Mouse (Mus musculus) heart, embryonic 14.5 days (tissue): ENCODE data around the gene Gpx3. TPM values are rescaled to one million over a fixed set of nuclear protein-coding genes. Genes with fewer than 3 reads are reported as not detected.

ENCODE experiments used
- ATAC-seq: fragments of 200-750 bp; cut with Nextera tagmentation; 2 replicates; pipeline ENCODE4 v1.8.0; 2017; ENCODE audit warnings: low read depth, moderate TSS enrichment; ENCODE audit not compliant: insufficient number of reproducible peaks, insufficient read depth, low FRiP score
- H3K27ac ChIP-seq, 2 experiments: fragments of 200-500 bp in 1 of 2; fragments of 300-500 bp in 1 of 2; sonication (generic) in 1 of 2; replicated peaks in 1 of 2; 2 replicates each; pipeline ENCODE4 v1.5.1; 2012 to 2014; ENCODE audit warnings: low read depth in 2 of 2, low read length in 2 of 2, control low read depth in 1 of 2, mild to moderate bottlenecking in 1 of 2, mixed read lengths in 1 of 2; ENCODE audit not compliant: control insufficient read depth in 1 of 2, insufficient read depth in 1 of 2
- H3K27me3 ChIP-seq: fragments of 300-500 bp; sonication (generic); 2 replicates; pipeline ENCODE4 v1.6.1; 2014; ENCODE audit warnings: mild to moderate bottlenecking, low read length, control low read depth; ENCODE audit not compliant: control insufficient read depth, insufficient read depth
- H3K36me3 ChIP-seq: fragments of 300-500 bp; sonication (generic); 2 replicates; pipeline ENCODE4 v1.6.1; 2014; ENCODE audit warnings: mild to moderate bottlenecking, control low read depth, low read length, mixed read lengths; ENCODE audit not compliant: control insufficient read depth, insufficient read depth
- H3K4me1 ChIP-seq, 2 experiments: fragments of 200-500 bp in 1 of 2; fragments of 300-500 bp in 1 of 2; sonication (generic) in 1 of 2; 2 replicates each; pipeline ENCODE4 v1.6.1; 2012 to 2014; ENCODE audit warnings: low read length in 2 of 2, control low read depth in 1 of 2, mixed read lengths in 1 of 2; ENCODE audit not compliant: control insufficient read depth in 2 of 2, insufficient read depth in 2 of 2
- H3K4me2 ChIP-seq: fragments of 300-500 bp; sonication (generic); 2 replicates; pipeline ENCODE4 v1.6.1; 2014; ENCODE audit warnings: mild to moderate bottlenecking, low read length
- H3K4me3 ChIP-seq, 2 experiments: fragments of 200-500 bp in 1 of 2; fragments of 300-500 bp in 1 of 2; sonication (generic) in 1 of 2; 2 replicates each; pipeline ENCODE4 v1.5.1; 2012 to 2014; ENCODE audit warnings: low read length in 2 of 2, mild to moderate bottlenecking in 2 of 2, control low read depth in 1 of 2, low read depth in 1 of 2, moderate library complexity in 1 of 2; ENCODE audit not compliant: control insufficient read depth in 1 of 2, insufficient read depth in 1 of 2
- H3K9ac ChIP-seq: fragments of 300-500 bp; sonication (generic); 2 replicates; pipeline ENCODE4 v1.6.1; 2014; ENCODE audit warnings: mild to moderate bottlenecking, low read length
- H3K9me3 ChIP-seq: fragments of 300-500 bp; sonication (generic); 2 replicates; pipeline ENCODE4 v1.6.1; 2016; ENCODE audit warnings: low read length, control low read depth; ENCODE audit not compliant: control insufficient read depth
- WGBS: fragments of 180-500 bp; shearing (Covaris S2); extraction: QIAGEN DNeasy Blood & Tissue Kit; methylation state at CpG from one replicate; pipeline ENCODE4 v1.1.7; 2014; 5-methylcytosine and 5-hydroxymethylcytosine counted together
- polyA plus RNA-seq: library from polyadenylated mRNA; unstranded; fragments of >200 nt; fragmentation: Nextera tagmentation; extraction: Ambion mirVana; gene quantifications from 2 replicates; pipeline ENCODE4 v1.2.1, GENCODE M21; 2014

Gpx3 gene
- polyA plus RNA-seq, 1 experiment from 2014 or later: 1,448 TPM

GRCm38 (mm10) chr11:54882671-54883070 lies 19.6 kb upstream of the Gpx3 start:
- Histone ChIP-seq H3K27me3 (no peaks in the 10 kb centered on the region), H3K27ac (peak overlapping the region; percentile 79 to 88), H3K9ac (peak overlapping the region; percentile 54), H3K4me3 (no peak overlapping the region), H3K4me2 (no peak overlapping the region), H3K36me3 (no peaks in the 10 kb centered on the region), H3K4me1 (peaks cover 33 to 43% of the 10 kb centered on the region in 2 experiments), H3K9me3 (no peaks in the 10 kb centered on the region)
- 9% methylated on average over 8 of the region's 8 CpGs for WGBS
- no peak for ATAC-seq

GRCm38 (mm10) chr11:54884197-54884828 lies 17.9 kb upstream of the Gpx3 start:
- no peak for ATAC-seq
- H3K4me1 ChIP-seq: peaks cover 33 to 43% of the 10 kb centered on the region in 2 experiments
- H3K4me2 ChIP-seq: no peak overlapping the region

GRCm38 (mm10) chr11:54884937-54885336 lies 17.3 kb upstream of the Gpx3 start:
- H3K27ac ChIP-seq: 0 out of 4 replicates have a peak overlapping the region, but pooled peaks of 1 of the 2 experiments have one; percentile 2

More at GRCm38 (mm10) chr11:54884197-54884828, 17.9 kb upstream of the Gpx3 start:
- Histone ChIP-seq H3K9me3 (no peaks in the 10 kb centered on the region), H3K27me3 (no peaks in the 10 kb centered on the region), H3K27ac (0 out of 4 replicates have a peak overlapping the region, but pooled peaks of 1 of the 2 experiments have one; percentile 2), H3K4me3 (no peak overlapping the region), H3K36me3 (no peaks in the 10 kb centered on the region), H3K9ac (no peak overlapping the region)
- 87% methylated on average over 5 of the region's 5 CpGs for WGBS

GRCm38 (mm10) chr11:54885406-54885805 lies 16.8 kb upstream of the Gpx3 start:
- no peaks in the 10 kb centered on the region for H3K9me3 ChIP-seq
- no peak overlapping the region for H3K27ac ChIP-seq
- H3K27me3 ChIP-seq: no peaks in the 10 kb centered on the region
- H3K4me3 ChIP-seq: no peak overlapping the region
- peaks cover 26 to 34% of the 10 kb centered on the region in 2 experiments for H3K4me1 ChIP-seq
- WGBS: 92% methylated on average over 2 of the region's 2 CpGs
- no peak overlapping the region; the same call in 1 of the 2 replicates for H3K4me2 ChIP-seq
- no peaks in the 10 kb centered on the region for H3K36me3 ChIP-seq
- no peak overlapping the region for H3K9ac ChIP-seq
- no peak for ATAC-seq

More at GRCm38 (mm10) chr11:54884937-54885336, 17.3 kb upstream of the Gpx3 start:
- Histone ChIP-seq H3K36me3 (no peaks in the 10 kb centered on the region), H3K4me2 (no peak overlapping the region; the same call in 1 of the 2 replicates), H3K9me3 (no peaks in the 10 kb centered on the region), H3K27me3 (no peaks in the 10 kb centered on the region), H3K9ac (no peak overlapping the region), H3K4me1 (peaks cover 30 to 38% of the 10 kb centered on the region in 2 experiments), H3K4me3 (no peak overlapping the region)
- ATAC-seq: peak; percentile 52; the same call in 1 of the 2 replicates
- 12% methylated on average over 5 of the region's 5 CpGs for WGBS

GRCm38 (mm10) chr11:54887927-54888326 lies 14.3 kb upstream of the Gpx3 start:
- Histone ChIP-seq H3K4me2 (no peak overlapping the region), H3K27ac (no peak overlapping the region), H3K27me3 (no peaks in the 10 kb centered on the region), H3K4me1 (peaks cover 10% of the 10 kb centered on the region in 2 experiments), H3K4me3 (no peak overlapping the region), H3K36me3 (no peaks in the 10 kb centered on the region), H3K9ac (no peak overlapping the region), H3K9me3 (no peaks in the 10 kb centered on the region)
- 66% methylated on average over 6 of the region's 6 CpGs for WGBS
- ATAC-seq: no peak

- Histone ChIP-seq H3K27ac (no peak overlapping the region), H3K36me3 (no peaks in the 10 kb centered on the region), H3K9me3 (no peaks in the 10 kb centered on the region), H3K4me3 (no peak overlapping the region), H3K27me3 (no peaks in the 10 kb centered on the region), H3K4me1 (no peaks in the 10 kb centered on the region), H3K9ac (no peak overlapping the region), H3K4me2 (no peak overlapping the region)
- WGBS: 86% methylated on average over 5 of the region's 5 CpGs
- no peak for ATAC-seq
These were observed 10.9 kb upstream of the Gpx3 start for GRCm38 (mm10) chr11:54891341-54891740.

GRCm38 (mm10) chr11:54892091-54892490 lies 10.2 kb upstream of the Gpx3 start:
- ATAC-seq: no peak
- Histone ChIP-seq H3K9ac (no peak overlapping the region), H3K27ac (no peak overlapping the region), H3K27me3 (no peaks in the 10 kb centered on the region), H3K9me3 (no peaks in the 10 kb centered on the region), H3K4me1 (no peaks in the 10 kb centered on the region), H3K36me3 (no peaks in the 10 kb centered on the region), H3K4me2 (no peak overlapping the region), H3K4me3 (no peak overlapping the region)
- 63% methylated on average over 7 of the region's 7 CpGs for WGBS

- Histone ChIP-seq H3K9me3 (no peaks in the 10 kb centered on the region), H3K4me1 (no peaks in the 10 kb centered on the region), H3K27me3 (no peaks in the 10 kb centered on the region), H3K36me3 (no peaks in the 10 kb centered on the region), H3K27ac (no peak overlapping the region), H3K9ac (no peak overlapping the region), H3K4me2 (no peak overlapping the region), H3K4me3 (no peak overlapping the region)
- WGBS: 70% methylated on average over 9 of the region's 9 CpGs
- ATAC-seq: no peak
These were observed 7.7 kb upstream of the Gpx3 start for GRCm38 (mm10) chr11:54894589-54894988.
